8 mouse cellular contexts compared by ENCODE assay signal in the genomic region with DNA sequence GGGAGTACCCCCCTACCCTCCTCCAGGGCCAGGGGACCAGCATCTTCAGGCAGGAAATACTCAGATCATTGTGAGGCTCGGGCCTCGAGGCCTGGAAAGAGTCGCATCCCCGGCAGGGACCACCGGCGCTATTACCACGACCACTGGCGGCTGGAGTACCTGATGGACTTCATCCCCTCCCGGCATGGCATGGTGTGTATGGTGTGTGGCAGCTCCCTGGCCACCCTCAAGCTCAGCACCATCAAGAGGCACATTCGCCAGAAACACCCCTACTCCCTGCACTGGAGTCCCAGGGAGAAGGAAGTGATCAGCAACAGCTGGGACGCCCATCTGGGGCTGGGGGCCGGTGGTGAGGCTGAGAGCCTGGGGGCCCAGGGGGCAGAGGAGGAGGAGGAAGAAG. TPM values are rescaled to one million over a fixed set of nuclear protein-coding genes. Genes with fewer than 3 reads are reported as not detected.
A peak's percentile ranks its signal among the peaks of the same experiment; 100 is the strongest.
DNase-seq lines count a peak whose midpoint lies in the region; ATAC-seq and TF ChIP-seq lines count a peak whose summit lies in the region.
"Had no signal": no experiment of that assay in that cellular context is flagged by ENCODE, and none has a peak within 500 bp of the region (broad histone marks: within the 10 kb centered on the region; RNA-seq: fewer than 3 reads in every experiment).

No protein-coding gene starts in this region.

- no peak overlapping the region for H3K9ac ChIP-seq in kidney, embryonic 16.5 days (replicated peaks; ENCODE audit: low read length)
- peak overlapping the region; percentile 97 for H3K9ac ChIP-seq in embryonic facial prominence, embryonic 13.5 days
- H3K9ac ChIP-seq in forebrain, postnatal 0 days, result peak overlapping the region; percentile 94; the same call in 1 of the 2 replicates
- peak overlapping the region; percentile 100 for H3K9ac ChIP-seq in midbrain, embryonic 12.5 days (replicated peaks)

- H3K4me2 ChIP-seq in kidney, embryonic 16.5 days (replicated peaks; ENCODE audit: low read depth, low read length), result peak overlapping the region; percentile 65; the same call in 1 of the 2 replicates
- H3K4me2 ChIP-seq in embryonic facial prominence, embryonic 13.5 days, result peak overlapping the region; percentile 74
- peak overlapping the region; percentile 86 for H3K4me2 ChIP-seq in forebrain, postnatal 0 days (ENCODE audit: low read depth)
- H3K4me2 ChIP-seq in midbrain, embryonic 12.5 days (replicated peaks), result peak overlapping the region; percentile 80

- no peaks in the 10 kb centered on the region for H3K9me3 ChIP-seq in kidney, embryonic 16.5 days (ENCODE audit: low read length)
- H3K9me3 ChIP-seq in embryonic facial prominence, embryonic 13.5 days, result no peaks in the 10 kb centered on the region
- H3K9me3 ChIP-seq in forebrain, postnatal 0 days (ENCODE audit: low read length), result no peaks in the 10 kb centered on the region
- no peaks in the 10 kb centered on the region for H3K9me3 ChIP-seq in midbrain, embryonic 12.5 days

- WGBS in kidney, embryonic 16.5 days, result 65% methylated on average over 12 of the region's 12 CpGs
- WGBS in embryonic facial prominence, embryonic 13.5 days, result 48% methylated on average over 12 of the region's 12 CpGs
- WGBS in forebrain, postnatal 0 days, result 50% methylated on average over 12 of the region's 12 CpGs
- 61% methylated on average over 12 of the region's 12 CpGs for WGBS in midbrain, embryonic 12.5 days

- H3K27ac ChIP-seq in kidney, embryonic 16.5 days (ENCODE audit: low read length), result no peak overlapping the region
- no peak overlapping the region for H3K27ac ChIP-seq in embryonic facial prominence, embryonic 13.5 days
- peak overlapping the region; percentile 99; the same call in 1 of the 2 replicates for H3K27ac ChIP-seq in forebrain, postnatal 0 days (ENCODE audit: low read depth, low read length)
- H3K27ac ChIP-seq in midbrain, embryonic 12.5 days (replicated peaks), result peak overlapping the region; percentile 98

- TF ChIP-seq CTCF in forebrain, postnatal 0 days (IDR thresholded peaks at IDR 0.05; ENCODE audit: low read depth), result no peak

- ATAC-seq in kidney, embryonic 16.5 days (ENCODE audit: low FRiP score, low TSS enrichment), result no peak
- ATAC-seq in embryonic facial prominence, embryonic 13.5 days (ENCODE audit: insufficient number of reproducible peaks, insufficient read depth, low FRiP score, low TSS enrichment, low read depth), result no peak
- ATAC-seq in forebrain, postnatal 0 days, result no peak
- ATAC-seq in midbrain, embryonic 12.5 days (ENCODE audit: low FRiP score, low read depth), result no peak

- peaks cover 21% of the 10 kb centered on the region for H3K36me3 ChIP-seq in kidney, embryonic 16.5 days (ENCODE audit: insufficient read depth, low read length)
- peaks cover 52% of the 10 kb centered on the region for H3K36me3 ChIP-seq in embryonic facial prominence, embryonic 13.5 days
- H3K36me3 ChIP-seq in forebrain, postnatal 0 days (ENCODE audit: insufficient read depth), result 0 out of 2 replicates have a peak, but pooled peaks cover 8% of the 10 kb centered on the region
- H3K36me3 ChIP-seq in midbrain, embryonic 12.5 days, result peaks cover 40% of the 10 kb centered on the region

- no peak overlapping the region for H3K4me3 ChIP-seq in kidney, embryonic 16.5 days (ENCODE audit: low read length)
- peak overlapping the region; percentile 84 for H3K4me3 ChIP-seq in embryonic facial prominence, embryonic 13.5 days
- H3K4me3 ChIP-seq in forebrain, postnatal 0 days (ENCODE audit: low read depth, low read length), result no peak overlapping the region
- peak overlapping the region; percentile 78 for H3K4me3 ChIP-seq in midbrain, embryonic 12.5 days

- DNase-seq in kidney, postnatal 36 days, result no peak
- DNase-seq in forebrain, postnatal 0 days, result no peak
- no peak for DNase-seq in urinary bladder, postnatal 4 days (ENCODE audit: low spot score in 2 of 2)
- DNase-seq in embryo, embryonic 10 days (ENCODE audit: low spot score), result no peak
- DNase-seq: heart, postnatal 4 days had no signal

- no peaks in the 10 kb centered on the region for H3K27me3 ChIP-seq in kidney, embryonic 16.5 days (ENCODE audit: insufficient read depth, low read length)
- H3K27me3 ChIP-seq in embryonic facial prominence, embryonic 13.5 days, result no peaks in the 10 kb centered on the region
- no peaks in the 10 kb centered on the region for H3K27me3 ChIP-seq in forebrain, postnatal 0 days (ENCODE audit: insufficient read depth, low read length)
- H3K27me3 ChIP-seq in midbrain, embryonic 12.5 days, result peaks cover 5% of the 10 kb centered on the region; the same call in 1 of the 2 replicates

- H3K4me1 ChIP-seq in kidney, embryonic 16.5 days (ENCODE audit: insufficient read depth, low read length), result peaks cover 70% of the 10 kb centered on the region
- H3K4me1 ChIP-seq in embryonic facial prominence, embryonic 13.5 days, result peaks cover 76% of the 10 kb centered on the region
- H3K4me1 ChIP-seq in forebrain, postnatal 0 days (ENCODE audit: insufficient read depth), result peaks cover 32% of the 10 kb centered on the region
- H3K4me1 ChIP-seq in midbrain, embryonic 12.5 days, result peaks cover 76% of the 10 kb centered on the region

RNA-seq across cellular contexts. Expression of a gene that starts 2.7 kb away (rescaled TPM):
- polyA plus RNA-seq in kidney, embryonic 16.5 days (2015; fragmentation: Nextera tagmentation; extraction: Ambion mirVana), result 4.8 and 5.4 TPM in 2 replicates
- 10.4 and 11.8 TPM in 2 replicates for polyA plus RNA-seq in embryonic facial prominence, embryonic 13.5 days (2015; fragmentation: Nextera tagmentation; extraction: Ambion mirVana)
- 185 and 206 TPM in 2 replicates for total RNA-seq in forebrain, postnatal 0 days (2014; rRNA removed)
- polyA plus RNA-seq in forebrain, postnatal 0 days (2015; fragmentation: Nextera tagmentation; extraction: Ambion mirVana), result 24.3 and 29.9 TPM in 2 replicates
- polyA plus RNA-seq in midbrain, embryonic 12.5 days (2016; fragmentation: Nextera tagmentation; extraction: Ambion mirVana), result 15.4 and 17.4 TPM in 2 replicates

RNA-seq across cellular contexts. Expression of a gene that starts 37.3 kb away (rescaled TPM):
- polyA plus RNA-seq in kidney, embryonic 16.5 days (2015; fragmentation: Nextera tagmentation; extraction: Ambion mirVana), result 33.2 and 35.7 TPM in 2 replicates
- polyA plus RNA-seq in embryonic facial prominence, embryonic 13.5 days (2015; fragmentation: Nextera tagmentation; extraction: Ambion mirVana), result 30.8 and 42.4 TPM in 2 replicates
- total RNA-seq in forebrain, postnatal 0 days (2014; rRNA removed), result 43.2 and 48.9 TPM in 2 replicates
- polyA plus RNA-seq in forebrain, postnatal 0 days (2015; fragmentation: Nextera tagmentation; extraction: Ambion mirVana), result 16.4 and 20.8 TPM in 2 replicates
- polyA plus RNA-seq in midbrain, embryonic 12.5 days (2016; fragmentation: Nextera tagmentation; extraction: Ambion mirVana), result 44.0 and 48.3 TPM in 2 replicates

Comparison
In these comparisons a context has a peak if more than half of its experiments do, and no peak if none do; other contexts are left out.
1. H3K27ac ChIP-seq: peak in forebrain, postnatal 0 days (single experiment) and midbrain, embryonic 12.5 days (single experiment); none in kidney, embryonic 16.5 days (single experiment) and embryonic facial prominence, embryonic 13.5 days (single experiment).
2. H3K4me3 ChIP-seq: peak in embryonic facial prominence, embryonic 13.5 days (single experiment) and midbrain, embryonic 12.5 days (single experiment); none in kidney, embryonic 16.5 days (single experiment) and forebrain, postnatal 0 days (single experiment).
3. Peak in every context shown above with its lines, with median percentiles within 50 percentile points of each other: H3K4me2 ChIP-seq.